18 mouse cellular contexts compared by ENCODE assay signal in the genomic region with DNA sequence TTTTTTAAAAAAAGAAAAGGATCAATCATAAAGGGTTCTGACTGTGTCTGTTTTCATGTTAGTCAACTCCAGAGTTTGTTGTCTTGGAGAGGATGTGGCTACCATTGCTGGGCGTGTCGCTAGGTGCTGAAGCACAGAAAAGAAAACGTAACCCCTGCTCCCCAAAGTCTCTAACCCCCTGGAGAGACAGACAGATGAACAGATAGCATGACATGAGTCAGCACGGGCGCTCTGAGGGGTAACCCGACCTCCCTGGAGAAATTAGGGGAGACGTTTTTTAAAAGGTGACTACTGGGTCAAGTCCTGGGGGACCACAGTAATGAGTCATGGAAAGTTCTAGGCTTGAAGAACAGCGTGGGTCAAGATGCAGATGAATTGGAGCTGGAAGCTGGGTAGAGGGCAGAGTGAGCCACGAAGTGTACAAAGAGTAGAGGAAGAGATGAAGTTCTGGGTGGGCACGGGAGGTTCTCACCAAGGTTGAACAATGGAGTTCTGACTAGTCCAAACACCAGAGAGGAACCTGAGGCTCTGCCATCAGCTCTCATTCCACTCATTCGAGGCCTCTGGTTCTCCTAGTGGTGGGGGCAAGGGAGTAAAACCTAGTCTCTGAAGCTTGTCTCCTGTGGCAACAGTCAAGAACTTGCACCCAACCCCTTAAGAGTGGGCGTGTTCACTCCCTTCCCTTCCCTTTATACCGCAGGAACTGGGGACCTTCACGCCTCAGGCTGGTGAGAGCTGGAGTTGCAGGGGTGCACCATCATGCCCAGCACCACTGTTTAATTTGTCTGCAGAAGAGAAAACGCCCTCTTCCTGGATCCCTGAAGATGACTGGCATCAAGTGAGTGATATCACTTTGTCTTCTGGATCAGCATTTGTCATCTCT. TPM values are rescaled to one million over a fixed set of nuclear protein-coding genes. Genes with fewer than 3 reads are reported as not detected.
A peak's percentile ranks its signal among the peaks of the same experiment; 100 is the strongest.
DNase-seq lines count a peak whose midpoint lies in the region; ATAC-seq and TF ChIP-seq lines count a peak whose summit lies in the region.
"Had no signal": no experiment of that assay in that cellular context is flagged by ENCODE, and none has a peak within 500 bp of the region (broad histone marks: within the 10 kb centered on the region; RNA-seq: fewer than 3 reads in every experiment).

A gene (plus strand): TSS at position 718 of the 883 bp plus-strand sequence.

- TF ChIP-seq POLR2A in lung, adult 2 months (IDR thresholded peaks at IDR 0.05; ENCODE audit: borderline replicate concordance, extremely low read depth, low read depth, low read length): no peak
- no peak for TF ChIP-seq POLR2A in myocyte (IDR thresholded peaks at IDR 0.05; ENCODE audit: insufficient read length, low read depth)
- no peak for TF ChIP-seq POLR2A in kidney, adult 2 months (IDR thresholded peaks at IDR 0.05; ENCODE audit: low read depth, low read length)

- H3K9ac ChIP-seq in lung, postnatal 0 days (replicated peaks; ENCODE audit: low read depth): no peak within 1 kb of the TSS
- H3K9ac ChIP-seq in hindbrain, embryonic 12.5 days: no peak within 1 kb of the TSS
- H3K9ac ChIP-seq: hindbrain, embryonic 14.5 days; liver, embryonic 15.5 days; midbrain, embryonic 12.5 days had no signal

- 64% methylated on average over 15 of the region's 15 CpGs for WGBS in lung, adult 2 months
- 73% methylated on average over 15 of the region's 15 CpGs for WGBS in lung, postnatal 0 days
- 80% methylated on average over 15 of the region's 15 CpGs for WGBS in hindbrain, embryonic 12.5 days
- WGBS in kidney, adult 2 months: 72% methylated on average over 15 of the region's 15 CpGs

- no peak within 1 kb of the TSS for H3K27ac ChIP-seq in lung, postnatal 0 days (ENCODE audit: low read length)
- H3K27ac ChIP-seq in hindbrain, embryonic 12.5 days: no peak within 1 kb of the TSS
- no peak within 1 kb of the TSS for H3K27ac ChIP-seq in kidney, adult 2 months (ENCODE audit: insufficient read depth, low read depth, low read length)
- H3K27ac ChIP-seq: hindbrain, embryonic 14.5 days; liver, embryonic 15.5 days; midbrain, embryonic 12.5 days had no signal

- H3K36me3 ChIP-seq in lung, postnatal 0 days (ENCODE audit: insufficient read depth, low read length): no peaks in the 10 kb centered on the region
- no peaks in the 10 kb centered on the region for H3K36me3 ChIP-seq in myocyte (ENCODE audit: control insufficient read depth, insufficient read depth)
- H3K36me3 ChIP-seq in hindbrain, embryonic 12.5 days: no peaks in the 10 kb centered on the region
- H3K36me3 ChIP-seq in kidney, adult 2 months (ENCODE audit: control insufficient read depth, insufficient read depth, low read length): no peaks in the 10 kb centered on the region
- H3K36me3 ChIP-seq: G1E; liver, embryonic 15.5 days; midbrain, embryonic 12.5 days had no signal

- H3K4me1 ChIP-seq in lung, adult 2 months (ENCODE audit: control insufficient read depth, insufficient read depth, low read length): peaks cover 3% of the 10 kb centered on the region; the same call in 1 of the 2 replicates
- no peaks in the 10 kb centered on the region for H3K4me1 ChIP-seq in lung, postnatal 0 days (ENCODE audit: insufficient read depth, low read depth, low read length)
- H3K4me1 ChIP-seq in hindbrain, embryonic 12.5 days: peaks cover 7% of the 10 kb centered on the region; the same call in 1 of the 2 replicates
- no peaks in the 10 kb centered on the region for H3K4me1 ChIP-seq in kidney, adult 2 months (ENCODE audit: control insufficient read depth, insufficient read depth, low read length)
- H3K4me1 ChIP-seq: midbrain, embryonic 12.5 days had no signal

- H3K27me3 ChIP-seq in lung, postnatal 0 days (replicated peaks; ENCODE audit: insufficient read depth, low read length): no peaks in the 10 kb centered on the region
- no peaks in the 10 kb centered on the region for H3K27me3 ChIP-seq in myocyte (ENCODE audit: control insufficient read depth, insufficient read depth, insufficient read length)
- H3K27me3 ChIP-seq in hindbrain, embryonic 12.5 days: peaks cover 12% of the 10 kb centered on the region; the same call in 1 of the 2 replicates
- no peaks in the 10 kb centered on the region for H3K27me3 ChIP-seq in kidney, adult 2 months (replicated peaks; ENCODE audit: control insufficient read depth, insufficient read depth, low read length)

- TF ChIP-seq EP300 in lung, postnatal 0 days (IDR thresholded peaks at IDR 0.05): no peak

- H3ac ChIP-seq in myocyte (ENCODE audit: control insufficient read depth, insufficient read length): no peak within 1 kb of the TSS

- H3K4me3 ChIP-seq in lung, adult 2 months (replicated peaks; ENCODE audit: extremely low read depth, low read depth, low read length): no peak within 1 kb of the TSS
- no peak within 1 kb of the TSS for H3K4me3 ChIP-seq in lung, postnatal 0 days (ENCODE audit: low read depth, low read length)
- no peak within 1 kb of the TSS for H3K4me3 ChIP-seq in myocyte
- H3K4me3 ChIP-seq in hindbrain, embryonic 12.5 days: no peak within 1 kb of the TSS
- H3K4me3 ChIP-seq in kidney, adult 2 months (ENCODE audit: insufficient read depth, low read depth, low read length): no peak within 1 kb of the TSS
- H3K4me3 ChIP-seq: liver, embryonic 15.5 days; midbrain, embryonic 12.5 days had no signal

- no peaks in the 10 kb centered on the region for H3K9me3 ChIP-seq in lung, postnatal 0 days (ENCODE audit: low read length)
- no peaks in the 10 kb centered on the region for H3K9me3 ChIP-seq in hindbrain, embryonic 12.5 days (replicated peaks)
- H3K9me3 ChIP-seq: G1E; liver, embryonic 15.5 days; midbrain, embryonic 12.5 days had no signal

- TF ChIP-seq CTCF in lung, adult 2 months (IDR thresholded peaks at IDR 0.05; ENCODE audit: insufficient read depth, low read length): no peak
- no peak for TF ChIP-seq CTCF in lung, postnatal 0 days (IDR thresholded peaks at IDR 0.05)
- TF ChIP-seq CTCF in kidney, adult 2 months (conservative IDR thresholded peaks at IDR 0.05; ENCODE audit: insufficient read depth, insufficient read length, low read depth, low read length): no peak

- ATAC-seq in lung, postnatal 0 days: no peak
- peak; percentile 75 for ATAC-seq in CD4-positive, CD25-positive, alpha-beta regulatory T cell, adult 4 months
- ATAC-seq in granulocyte monocyte progenitor cell, adult 5-6 weeks (replicated peaks; ENCODE audit: poor library complexity, severe bottlenecking): 0 out of 2 replicates have a peak, but pooled peaks have one; percentile 14
- ATAC-seq in hindbrain, embryonic 12.5 days (ENCODE audit: low FRiP score): no peak

- no peak within 1 kb of the TSS for H3K4me2 ChIP-seq in lung, postnatal 0 days (replicated peaks; ENCODE audit: low read depth, low read length)
- peak within 1 kb of the TSS; percentile 12 for H3K4me2 ChIP-seq in myocyte (ENCODE audit: low read depth)
- no peak within 1 kb of the TSS for H3K4me2 ChIP-seq in hindbrain, embryonic 12.5 days (replicated peaks)
- H3K4me2 ChIP-seq: hindbrain, embryonic 14.5 days; liver, embryonic 15.5 days; midbrain, embryonic 12.5 days had no signal

- no peak for DNase-seq in lung, adult 2 months
- no peak for DNase-seq in lung, postnatal 0 days (ENCODE audit: low spot score)
- DNase-seq in kidney, adult 2 months: no peak
- no peak for DNase-seq in adipocyte (ENCODE audit: low spot score)
- DNase-seq: adrenal gland, postnatal 25 days; cerebellum, adult 8-10 months; heart, postnatal 10 days; kidney, adult 18-20 months; kidney, postnatal 36 days; lung, postnatal 14 days had no signal

- H3K79me2 ChIP-seq in myocyte (ENCODE audit: control insufficient read depth, insufficient read depth): no peaks in the 10 kb centered on the region

TF ChIP-seq in myocyte, 11 proteins besides CTCF, POLR2A, EP300 and RAD21:
- no peak for TF ChIP-seq E2F4 (IDR thresholded peaks at IDR 0.05; ENCODE audit: insufficient read depth)
- TF ChIP-seq TCF3 (IDR thresholded peaks at IDR 0.05; ENCODE audit: insufficient read length, low read depth): no peak
- TF ChIP-seq REST (IDR thresholded peaks at IDR 0.05; ENCODE audit: insufficient read depth, insufficient read length): no peak
- TF ChIP-seq USF1 (IDR thresholded peaks at IDR 0.05; ENCODE audit: low read depth): no peak
- no peak for TF ChIP-seq SRF (IDR thresholded peaks at IDR 0.05; ENCODE audit: control insufficient read depth, insufficient read length, low read depth)
- TF ChIP-seq TCF12 (IDR thresholded peaks at IDR 0.05; ENCODE audit: insufficient read depth, poor library complexity, severe bottlenecking): no peak
- no peak for TF ChIP-seq CEBPB (IDR thresholded peaks at IDR 0.05; ENCODE audit: insufficient read depth, poor library complexity, severe bottlenecking)
- no peak for TF ChIP-seq MYOG (IDR thresholded peaks at IDR 0.05; ENCODE audit: control insufficient read depth in 1 of 3, insufficient read depth in 1 of 3, insufficient read length in 2 of 3, low read depth in 2 of 3)
- TF ChIP-seq MYOD1 (IDR thresholded peaks at IDR 0.05; ENCODE audit: control insufficient read depth in 1 of 3, insufficient read length in 2 of 3, low read depth in 2 of 3): no peak
- no peak for TF ChIP-seq MAX (IDR thresholded peaks at IDR 0.05; ENCODE audit: low read depth)
- no peak for TF ChIP-seq POLR2AphosphoS2 (IDR thresholded peaks at IDR 0.05; ENCODE audit: insufficient read length, low read depth)

RNA-seq across cellular contexts. Expression of the gene that starts here (rescaled TPM):
- polyA plus RNA-seq in lung, adult 2 months (2012; rRNA removed): 33.3 and 42.0 TPM in 2 replicates
- polyA plus RNA-seq in lung, postnatal 0 days (2015; fragmentation: Nextera tagmentation; extraction: Ambion mirVana): 3.0 and 3.7 TPM in 2 replicates
- 1 to 10 TPM; 2.0 to 4.2 TPM for polyA plus RNA-seq in CD4-positive, CD25-positive, alpha-beta regulatory T cell, adult 4 months (2017; shearing (Covaris generic))
- 0.99 and 1.0 TPM in 2 replicates for total RNA-seq in granulocyte monocyte progenitor cell, adult 5-6 weeks (2014; fragmentation: Nextera tagmentation)
- 0.22 and 0.88 TPM in 2 replicates for total RNA-seq in granulocyte monocyte progenitor cell, adult 5-6 weeks (2017)
- 0.02 TPM for polyA plus RNA-seq in myocyte (2012; fragmentation: generic; extraction: Trizol)
- 0.26 and 0.51 TPM in 2 replicates for polyA plus RNA-seq in hindbrain, embryonic 12.5 days (2016; fragmentation: Nextera tagmentation; extraction: Ambion mirVana)
- polyA plus RNA-seq in kidney, adult 2 months (2012; rRNA removed): 6.2 and 6.7 TPM in 2 replicates

Comparison
In these comparisons a context has a peak if more than half of its experiments do, and no peak if none do; other contexts are left out.
1. ATAC-seq: peak in CD4-positive, CD25-positive, alpha-beta regulatory T cell, adult 4 months (single experiment) and granulocyte monocyte progenitor cell, adult 5-6 weeks (single experiment); none in lung, postnatal 0 days (single experiment) and hindbrain, embryonic 12.5 days (single experiment).